Mouse (Mus musculus) Patski (cell line): ENCODE measurements around the gene Nav2. TPM values are rescaled to one million over a fixed set of nuclear protein-coding genes. Genes with fewer than 3 reads are reported as not detected.
A peak's percentile ranks its signal among the peaks of the same experiment; 100 is the strongest.

ENCODE experiments used
- ATAC-seq: fragments of 100-300 bp; one replicate; pipeline ENCODE4 v1.8.0; 2021
- CTCF ChIA-PET: fragments of 350-600 bp; sonication (Branson Sonifier 250); formaldehyde crosslinking; loops from one replicate; lab custom pipeline; 2022; ENCODE audit warnings: inconsistent platforms; lab: Charles Lee
- POLR2A ChIA-PET: fragments of 350-600 bp; sonication (Branson Sonifier 250); formaldehyde crosslinking; loops from one replicate; lab custom pipeline; 2022; ENCODE audit warnings: antibody characterized with exemption, inconsistent platforms; lab: Charles Lee
- DNase-seq: peaks from one replicate; pipeline ENCODE4 v3.0.0-alpha.2; 2011; ENCODE audit warnings: low read depth, low spot score
- H3K27me3 ChIP-seq: fragments of 371-371 bp; one replicate; pipeline ENCODE4 v1.5.1; 2021
- CTCF ChIP-seq: fragments of 100-300 bp; IDR thresholded peaks from one replicate; pipeline ENCODE4 v1.5.1; 2021
- in situ Hi-C: fragments of 300-500 bp; cut with MboI; formaldehyde crosslinking; loops from 3 replicates; pipeline ENCODE4 v1.11.1; 2018; ENCODE audit warnings: low pct_unique_long_range_greater_than_20kb, mixed read lengths
- polyA plus RNA-seq: library from polyadenylated mRNA; unstranded; gene quantifications from one replicate; pipeline ENCODE4 v1.2.3, GENCODE M21; 2021

Gene Nav2
- polyA plus RNA-seq, 1 experiment from 2014 or later: 13.3 TPM

DNA sequence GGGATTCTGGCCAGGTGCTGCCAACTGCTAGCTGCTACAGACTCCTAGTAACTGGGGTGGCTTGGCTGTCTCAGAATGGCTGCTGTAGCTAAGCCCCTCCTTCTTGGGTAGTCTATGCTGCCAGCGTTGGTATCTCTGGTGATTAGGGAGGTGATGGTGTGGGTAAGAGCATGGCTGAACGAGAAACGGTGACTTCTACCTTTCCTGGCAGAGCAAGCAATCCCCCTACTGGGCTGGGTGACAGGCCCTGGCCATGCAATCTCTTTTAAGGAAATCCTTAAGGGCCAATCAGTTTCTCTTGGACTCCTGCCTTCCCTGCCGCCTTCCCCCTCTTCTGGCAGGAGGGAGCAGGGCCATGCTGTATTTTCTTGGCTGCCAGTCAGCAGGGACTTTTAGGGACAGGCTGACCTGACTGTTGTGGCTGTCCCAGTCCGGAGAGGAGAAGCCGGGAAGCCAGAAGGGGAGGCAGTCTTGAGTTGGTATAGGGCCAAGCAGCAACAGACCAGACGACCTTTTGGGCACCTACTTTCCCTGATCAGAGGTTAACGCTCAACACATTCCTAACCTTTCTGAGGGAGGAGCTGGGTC is 339.3 kb downstream of the Nav2 start:
- POLR2A ChIA-PET: interaction anchor here (0.7 to 3.7 kb wide), 3 partner anchors 25 to 118 kb away, joined by 3 to 13 read pairs (median 4); no protein-coding TSS in a partner anchor
- CTCF ChIA-PET: interaction anchor here (1.1 to 17.5 kb wide), 5 partner anchors 22 to 121 kb away, joined by 3 to 225 read pairs (median 9); no protein-coding TSS in a partner anchor
- DNase-seq (no peak), ATAC-seq (peak; percentile 2)
- no peak for TF ChIP-seq CTCF
- in situ Hi-C loops: no loop called here
- H3K27me3 ChIP-seq: no peaks in the 10 kb centered on the region

DNA sequence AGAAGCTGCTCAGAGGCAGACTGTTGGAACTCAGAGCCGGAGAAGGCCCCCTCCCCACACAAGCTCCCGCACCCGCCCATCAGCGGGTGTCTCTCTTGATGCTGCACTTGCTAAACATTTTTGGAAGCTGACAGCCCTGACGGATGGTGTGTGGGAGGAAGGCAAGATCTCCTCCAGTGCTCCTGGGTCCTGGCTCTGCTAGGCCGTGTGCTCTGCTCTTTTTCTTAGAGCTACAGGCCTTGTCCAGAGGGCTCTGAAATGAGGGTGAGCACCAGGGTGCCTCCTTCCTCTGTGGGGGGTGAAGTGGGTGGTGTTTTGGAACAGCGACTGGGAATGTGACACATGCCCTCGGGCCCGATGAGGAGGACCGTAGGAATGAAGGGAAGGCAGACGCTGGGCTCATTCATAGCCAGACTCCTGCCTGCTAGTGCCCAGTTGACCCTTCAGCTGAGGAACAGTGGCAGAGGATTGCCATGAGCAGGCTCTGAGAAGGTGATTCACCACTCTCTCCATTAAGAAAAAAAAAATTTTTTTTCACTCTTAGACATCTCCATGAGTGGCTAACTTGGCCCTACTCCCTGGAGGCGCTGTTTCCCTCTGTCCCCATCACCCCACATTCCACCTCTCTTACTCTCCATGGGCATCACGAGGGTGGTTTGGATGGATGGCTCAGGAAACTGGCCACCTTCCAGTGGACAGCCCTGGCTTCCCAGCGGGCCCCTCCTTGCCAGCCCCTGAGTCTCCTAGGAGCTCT is 340.0 kb downstream of the Nav2 start:
- in situ Hi-C loops: no loop called here
- H3K27me3 ChIP-seq: no peaks in the 10 kb centered on the region
- ChIA-PET CTCF (interaction anchor here (0.9 to 17.5 kb wide), 7 partner anchors 12 to 123 kb away, joined by 3 to 225 read pairs (median 4); no protein-coding TSS in a partner anchor), POLR2A (interaction anchor here (0.6 to 3.7 kb wide), 3 partner anchors 24 to 116 kb away, joined by 3 to 13 read pairs (median 3); no protein-coding TSS in a partner anchor)
- peak; percentile 96 for DNase-seq
- peak; percentile 74 for ATAC-seq
- TF ChIP-seq CTCF: no peak

DNA sequence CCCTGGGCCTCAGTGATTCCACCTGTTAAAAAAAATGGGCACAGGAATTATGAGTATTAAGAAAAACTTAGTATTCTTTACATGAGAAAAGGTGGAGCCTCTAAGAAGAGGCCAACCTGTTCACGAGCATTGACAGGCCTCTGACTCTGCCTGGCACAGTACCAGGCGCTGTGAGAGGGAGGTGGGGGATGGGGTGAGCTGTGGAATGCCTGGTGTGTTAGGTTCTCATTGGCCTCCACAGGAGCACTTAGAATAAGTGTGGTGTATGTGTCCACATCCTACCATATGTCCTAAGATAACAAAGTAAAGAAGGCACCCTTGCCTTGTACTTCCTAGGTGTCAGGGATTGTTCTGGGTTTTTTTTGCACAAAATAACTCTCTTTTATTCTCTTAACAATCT is 340.9 kb downstream of the Nav2 start:
- DNase-seq: no peak
- ATAC-seq: no peak
- POLR2A ChIA-PET: interaction anchor here (0.6 to 3.7 kb wide), 4 partner anchors 23 to 117 kb away, joined by 3 to 13 read pairs (median 3); no protein-coding TSS in a partner anchor

GRCm38 (mm10) chr7:49249996-49250395 is 341.5 kb downstream of the Nav2 start:
- no peak for ATAC-seq
- no peak for DNase-seq
- POLR2A ChIA-PET: interaction anchor here (0.9 kb wide), 2 partner anchors 23 to 55 kb away, joined by 3 read pairs; no protein-coding TSS in a partner anchor
- in situ Hi-C loops: loop anchor here (25.0 kb wide), 2 partner anchors 363 to 488 kb away; partner anchors contain the start of gene E2f8
- CTCF ChIA-PET: interaction anchor here (0.6 to 17.5 kb wide), 13 partner anchors 10 to 176 kb away, joined by 3 to 225 read pairs (median 4); no protein-coding TSS in a partner anchor
- H3K27me3 ChIP-seq: no peaks in the 10 kb centered on the region
- no peak for TF ChIP-seq CTCF

More for the DNA sequence above, 340.9 kb downstream of the Nav2 start:
- no peaks in the 10 kb centered on the region for H3K27me3 ChIP-seq
- in situ Hi-C loops: no loop called here
- CTCF ChIA-PET: interaction anchor here (0.9 to 17.5 kb wide), 11 partner anchors 11 to 176 kb away, joined by 3 to 225 read pairs (median 4); no protein-coding TSS in a partner anchor
- TF ChIP-seq CTCF: no peak

DNA sequence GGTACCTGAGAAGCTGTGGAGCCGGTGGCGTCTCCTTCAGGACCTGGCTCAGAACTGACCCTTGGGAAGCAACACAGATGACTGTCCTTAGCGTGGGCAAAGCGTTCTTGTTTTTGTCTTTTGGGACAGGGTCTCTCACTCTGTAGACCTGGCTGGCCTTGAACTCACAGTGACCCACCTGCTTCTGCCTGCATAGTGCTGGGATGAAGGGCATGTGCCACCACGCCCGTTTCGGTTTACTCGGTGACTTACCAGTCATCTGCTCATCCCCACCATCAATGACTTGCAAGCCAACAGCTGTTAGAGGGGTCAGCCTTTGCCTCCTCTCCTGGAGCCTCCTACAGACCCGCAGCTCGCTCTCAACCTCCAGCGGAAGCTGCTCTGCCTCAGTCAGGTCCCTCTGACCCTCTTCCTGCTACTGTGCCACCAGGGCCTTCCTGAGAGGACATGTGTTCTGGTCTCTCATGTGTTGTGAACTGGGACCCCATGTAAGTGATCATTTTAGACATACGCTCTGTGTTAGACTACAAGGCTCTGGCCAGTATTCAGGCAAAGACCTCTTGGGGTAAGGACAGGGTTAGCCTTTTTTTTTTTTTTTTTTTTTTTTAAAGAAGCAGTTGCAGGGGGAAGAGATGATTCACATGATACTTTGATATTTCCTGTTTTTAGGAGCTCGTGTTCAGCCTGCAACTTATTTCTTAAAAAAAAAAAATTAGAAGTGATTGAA is 342.2 kb downstream of the Nav2 start:
- in situ Hi-C loops: loop anchor here (25.0 kb wide), 2 partner anchors 363 to 488 kb away; partner anchors contain the start of gene E2f8
- no peak for ATAC-seq

DNA sequence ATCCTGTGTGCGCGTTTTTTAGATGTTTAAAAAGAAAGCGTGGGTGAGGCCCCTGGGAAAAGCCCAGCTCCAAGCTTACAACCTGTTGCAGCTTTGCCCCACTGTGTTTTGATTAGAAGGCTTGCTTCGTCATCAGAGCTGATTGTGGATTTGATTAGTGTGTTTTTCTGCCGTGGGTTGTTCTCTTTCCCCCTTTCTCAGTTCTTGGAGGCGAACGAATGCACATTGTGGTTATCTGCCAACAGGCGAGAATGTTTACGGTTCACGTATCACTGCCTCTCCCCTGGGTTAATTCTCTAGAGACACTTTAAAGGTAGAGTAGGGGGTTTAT is 342.8 kb downstream of the Nav2 start:
- H3K27me3 ChIP-seq: no peaks in the 10 kb centered on the region
- ATAC-seq (no peak), DNase-seq (no peak)
- CTCF ChIA-PET: interaction anchor here (0.8 to 17.5 kb wide), 6 partner anchors 10 to 126 kb away, joined by 3 to 225 read pairs (median 6); no protein-coding TSS in a partner anchor
- TF ChIP-seq CTCF: no peak
- POLR2A ChIA-PET: interaction anchor here (0.6 to 1.1 kb wide), 3 partner anchors 68 to 272 kb away, joined by 3 read pairs; no protein-coding TSS in a partner anchor
- in situ Hi-C loops: loop anchor here (25.0 kb wide), 2 partner anchors 364 to 489 kb away; partner anchors contain the start of gene E2f8

More for the DNA sequence above, 342.2 kb downstream of the Nav2 start:
- H3K27me3 ChIP-seq: no peaks in the 10 kb centered on the region
- no peak for TF ChIP-seq CTCF
- DNase-seq: no peak
- ChIA-PET CTCF (interaction anchor here (0.6 to 17.5 kb wide), 14 partner anchors 11 to 175 kb away, joined by 3 to 225 read pairs (median 4); no protein-coding TSS in a partner anchor), POLR2A (interaction anchor here (0.6 to 1.1 kb wide), 4 partner anchors 22 to 272 kb away, joined by 3 read pairs; no protein-coding TSS in a partner anchor)

DNA sequence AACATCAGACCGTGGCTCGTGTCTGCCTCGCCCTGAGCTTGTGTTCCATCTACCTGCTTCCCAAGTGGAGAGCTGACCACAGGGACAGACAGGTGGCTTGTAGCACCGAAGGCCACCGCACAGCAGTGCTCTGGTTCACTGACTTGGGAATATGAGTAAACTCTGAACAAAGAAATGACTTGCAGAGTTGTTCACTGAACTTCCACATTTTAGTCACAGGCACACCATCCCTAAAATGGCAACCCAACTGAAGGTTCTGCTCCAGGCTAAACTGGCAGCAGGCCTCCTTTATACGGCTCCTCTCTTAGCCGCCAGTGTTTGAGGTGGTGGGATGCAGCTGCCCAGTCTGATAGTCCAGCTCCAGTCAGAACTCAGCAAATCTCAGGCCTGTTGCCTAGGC is 343.9 kb downstream of the Nav2 start:
- in situ Hi-C loops: loop anchor here (25.0 kb wide), 2 partner anchors 365 to 490 kb away; partner anchors contain the start of gene E2f8
- H3K27me3 ChIP-seq: no peaks in the 10 kb centered on the region
- ChIA-PET CTCF (interaction anchor here (1.8 to 17.5 kb wide), 2 partner anchors 17 to 29 kb away, joined by 3 to 225 read pairs; no protein-coding TSS in a partner anchor), POLR2A (interaction anchor here (1.1 kb wide), 1 partner anchor 12 kb away, joined by 3 read pairs; no protein-coding TSS in a partner anchor)
- TF ChIP-seq CTCF: no peak
- DNase-seq (no peak), ATAC-seq (no peak)

GRCm38 (mm10) chr7:49252902-49253301 is 344.4 kb downstream of the Nav2 start:
- CTCF ChIA-PET: interaction anchor here (1.8 to 17.5 kb wide), 2 partner anchors 17 to 29 kb away, joined by 3 to 225 read pairs; no protein-coding TSS in a partner anchor
- POLR2A ChIA-PET: interaction anchor here (0.6 to 1.1 kb wide), 2 partner anchors 12 to 22 kb away, joined by 3 to 5 read pairs; no protein-coding TSS in a partner anchor
- in situ Hi-C loops: loop anchor here (25.0 kb wide), 2 partner anchors 366 to 491 kb away; partner anchors contain the start of gene E2f8
- no peak for TF ChIP-seq CTCF
- ATAC-seq: no peak
- H3K27me3 ChIP-seq: no peaks in the 10 kb centered on the region
- peak; percentile 62 for DNase-seq

GRCm38 (mm10) chr7:49255053-49255452 is 346.5 kb downstream of the Nav2 start:
- in situ Hi-C loops: loop anchor here (25.0 kb wide), 2 partner anchors 368 to 493 kb away; partner anchors contain the start of gene E2f8
- ChIA-PET CTCF (interaction anchor here (17.5 kb wide), 1 partner anchor 15 kb away, joined by 225 read pairs; no protein-coding TSS in a partner anchor), POLR2A (no interaction called here)
- TF ChIP-seq CTCF: no peak
- ATAC-seq (no peak), DNase-seq (no peak)
- H3K27me3 ChIP-seq: no peaks in the 10 kb centered on the region
